Mouse (Mus musculus) heart, embryonic 16.5 days (tissue): Measurements from ENCODE around the gene Axl. TPM values are rescaled to one million over a fixed set of nuclear protein-coding genes. Genes with fewer than 3 reads are reported as not detected.
"Not testable (repeated sequence)": the region's sequence is repeated elsewhere in the genome, so short reads cannot be mapped to it uniquely, and the experiment has no call there.

ENCODE experiments used
- ATAC-seq: fragments of 200-750 bp; cut with Nextera tagmentation; replicated peaks from 2 replicates; pipeline ENCODE4 v1.8.0; 2017; ENCODE audit warnings: moderate number of reproducible peaks; ENCODE audit not compliant: insufficient read depth, low FRiP score; ENCODE audit errors: extremely low read depth
- H3K27ac ChIP-seq: fragments of 300-500 bp; sonication (generic); 2 replicates; pipeline ENCODE4 v1.5.1; 2014; ENCODE audit warnings: mild to moderate bottlenecking, low read length, control low read depth, moderate library complexity
- H3K27me3 ChIP-seq: fragments of 300-500 bp; sonication (generic); 2 replicates; pipeline ENCODE4 v1.6.1; 2014; ENCODE audit warnings: low read length, mixed read lengths; ENCODE audit not compliant: control insufficient read depth, insufficient read depth
- H3K36me3 ChIP-seq: fragments of 300-500 bp; sonication (generic); 2 replicates; pipeline ENCODE4 v1.6.1; 2014; ENCODE audit not compliant: control insufficient read depth, insufficient read depth
- H3K4me1 ChIP-seq: fragments of 300-500 bp; sonication (generic); 2 replicates; pipeline ENCODE4 v1.6.1; 2014; ENCODE audit warnings: low read length, mixed read lengths; ENCODE audit not compliant: control insufficient read depth, insufficient read depth
- H3K4me2 ChIP-seq: fragments of 300-500 bp; sonication (generic); 2 replicates; pipeline ENCODE4 v1.6.1; 2014; ENCODE audit warnings: low read depth, mild to moderate bottlenecking, control low read depth, low read length
- H3K4me3 ChIP-seq: fragments of 300-500 bp; sonication (generic); 2 replicates; pipeline ENCODE4 v1.5.1; 2014; ENCODE audit warnings: mild to moderate bottlenecking, control low read depth, low read length
- H3K9ac ChIP-seq: fragments of 300-500 bp; sonication (generic); 2 replicates; pipeline ENCODE4 v1.6.1; 2014; ENCODE audit warnings: low read length, control low read depth
- H3K9me3 ChIP-seq: fragments of 300-500 bp; sonication (generic); replicated peaks from 2 replicates; pipeline ENCODE4 v1.6.1; 2016; ENCODE audit warnings: low read length; ENCODE audit not compliant: control insufficient read depth
- WGBS: fragments of 180-500 bp; shearing (Covaris S2); extraction: QIAGEN DNeasy Blood & Tissue Kit; methylation state at CpG from one replicate; pipeline ENCODE4 v1.1.7; 2014; 5-methylcytosine and 5-hydroxymethylcytosine counted together
- polyA plus RNA-seq: library from polyadenylated mRNA; unstranded; fragments of >200 nt; fragmentation: Nextera tagmentation; extraction: Ambion mirVana; gene quantifications from 2 replicates; pipeline ENCODE4 v1.2.1, GENCODE M21; 2015

Axl gene
- polyA plus RNA-seq, 1 experiment from 2014 or later: 44.5 TPM

GRCm38 (mm10) chr7:25799369-25799768 lies 10.9 kb upstream of the Axl start:
- WGBS: 66% methylated on average over 1 of the region's 1 CpGs
- no peak overlapping the region for H3K4me2 ChIP-seq
- H3K27ac ChIP-seq: no peak overlapping the region
- H3K36me3 ChIP-seq: no peaks in the 10 kb centered on the region
- H3K9ac ChIP-seq: no peak overlapping the region
- no peak overlapping the region for H3K4me3 ChIP-seq
- no peak for ATAC-seq
- peaks cover 3% of the 10 kb centered on the region; the same call in 1 of the 2 replicates for H3K9me3 ChIP-seq
- H3K27me3 ChIP-seq: no peaks in the 10 kb centered on the region
- peaks cover 9% of the 10 kb centered on the region for H3K4me1 ChIP-seq

DNA sequence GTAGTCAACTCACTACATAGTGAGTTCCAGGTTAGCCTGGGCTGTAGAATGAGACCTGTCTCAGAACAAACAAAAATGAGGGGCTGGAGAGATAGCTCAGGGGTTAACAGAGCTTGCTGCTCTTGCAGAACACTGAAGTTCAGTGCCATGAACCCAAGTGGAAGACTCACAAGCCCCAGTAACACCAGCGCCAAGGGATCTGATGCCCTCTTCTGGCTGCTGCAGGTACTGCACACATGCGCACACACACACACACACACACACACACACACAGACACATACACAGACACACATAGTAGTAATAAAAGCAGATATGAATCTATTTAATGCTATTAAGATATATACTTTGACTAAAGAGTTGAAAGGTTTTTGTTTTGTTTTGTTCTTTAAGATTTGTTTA lies 10.0 kb upstream of the Axl start:
- no peak for ATAC-seq
- Histone ChIP-seq H3K9ac (no peak overlapping the region), H3K27me3 (no peaks in the 10 kb centered on the region), H3K36me3 (no peaks in the 10 kb centered on the region), H3K9me3 (peaks cover 3% of the 10 kb centered on the region; the same call in 1 of the 2 replicates), H3K4me3 (no peak overlapping the region), H3K27ac (no peak overlapping the region), H3K4me1 (peaks cover 9% of the 10 kb centered on the region), H3K4me2 (no peak overlapping the region)
- 75% methylated on average over 2 of the region's 2 CpGs for WGBS

GRCm38 (mm10) chr7:25794775-25795174 lies 6.3 kb upstream of the Axl start:
- 72% methylated on average over 8 of the region's 8 CpGs for WGBS
- no peak for ATAC-seq

DNA sequence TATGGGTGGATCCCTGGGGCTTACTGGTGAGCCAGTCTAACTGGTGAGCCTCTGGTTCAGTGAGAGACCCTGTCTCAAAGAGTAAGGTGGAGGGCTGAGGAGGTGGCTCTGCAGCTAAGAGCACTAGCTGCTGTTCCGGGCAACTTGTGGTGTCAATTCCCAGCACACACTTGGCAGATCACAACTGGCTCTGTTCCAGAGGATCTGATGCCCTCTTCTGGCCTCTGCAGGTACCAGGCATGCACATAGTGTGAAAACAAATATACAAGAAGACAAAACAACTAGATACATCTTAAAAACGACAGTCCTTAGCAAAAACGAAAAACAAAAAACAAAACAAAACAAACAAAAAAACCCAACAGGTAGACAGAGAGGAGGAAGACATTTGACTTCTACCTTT lies 5.2 kb upstream of the Axl start:
- Histone ChIP-seq H3K36me3 (no peaks in the 10 kb centered on the region), H3K9me3 (peaks cover 3% of the 10 kb centered on the region; the same call in 1 of the 2 replicates), H3K9ac (no peak overlapping the region), H3K4me1 (no peaks in the 10 kb centered on the region), H3K27me3 (no peaks in the 10 kb centered on the region), H3K27ac (no peak overlapping the region), H3K4me2 (no peak overlapping the region), H3K4me3 (no peak overlapping the region)
- WGBS: 50% methylated on average over 3 of the region's 3 CpGs
- no peak for ATAC-seq

More at GRCm38 (mm10) chr7:25794775-25795174, 6.3 kb upstream of the Axl start:
- H3K27ac ChIP-seq: no peak overlapping the region
- no peaks in the 10 kb centered on the region for H3K36me3 ChIP-seq
- H3K4me1 ChIP-seq: no peaks in the 10 kb centered on the region
- no peak overlapping the region for H3K9ac ChIP-seq
- H3K9me3 ChIP-seq: peaks cover 3% of the 10 kb centered on the region; the same call in 1 of the 2 replicates
- H3K4me3 ChIP-seq: no peak overlapping the region
- no peak overlapping the region for H3K4me2 ChIP-seq
- H3K27me3 ChIP-seq: no peaks in the 10 kb centered on the region

- H3K9ac ChIP-seq, H3K27me3 ChIP-seq, H3K27ac ChIP-seq, H3K9me3 ChIP-seq, ATAC-seq, H3K4me3 ChIP-seq, H3K4me2 ChIP-seq, H3K36me3 ChIP-seq, H3K4me1 ChIP-seq: not testable (repeated sequence)
- WGBS: 56% methylated on average over 9 of the region's 9 CpGs
These were observed 4.5 kb upstream of the Axl start for GRCm38 (mm10) chr7:25792966-25793365.

- peaks cover 15% of the 10 kb centered on the region for H3K4me1 ChIP-seq
- H3K9ac ChIP-seq: no peak overlapping the region
- no peak overlapping the region for H3K4me2 ChIP-seq
- H3K27me3 ChIP-seq: no peaks in the 10 kb centered on the region
- H3K4me3 ChIP-seq: no peak overlapping the region
- H3K27ac ChIP-seq: no peak overlapping the region
- no peaks in the 10 kb centered on the region for H3K36me3 ChIP-seq
- 60% methylated on average over 8 of the region's 8 CpGs for whole genome bisulfite sequencing
- H3K9me3 ChIP-seq: no peaks in the 10 kb centered on the region
- ATAC-seq: no peak
These were observed 2.1 kb upstream of the Axl start for GRCm38 (mm10) chr7:25790615-25791014.

DNA sequence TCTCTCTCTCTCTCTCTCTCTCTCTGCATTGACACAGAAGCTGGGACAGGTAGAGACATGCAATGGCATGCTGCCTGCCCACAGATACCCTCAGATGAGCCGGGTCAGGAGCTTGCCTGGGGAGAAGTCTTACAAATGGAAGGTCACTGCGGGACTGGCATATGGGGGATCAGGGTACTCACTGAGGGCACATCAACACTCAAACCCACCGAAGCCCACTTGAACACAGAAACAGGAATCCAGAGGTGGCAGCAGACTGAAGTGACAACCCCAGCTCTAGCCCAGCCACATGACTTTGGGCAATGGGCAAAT lies 580 bp upstream of the Axl start:
- peak overlapping the region; percentile 78 for H3K4me2 ChIP-seq
- peak overlapping the region; percentile 13; the same call in 1 of the 2 replicates for H3K4me3 ChIP-seq
- H3K27me3 ChIP-seq: no peaks in the 10 kb centered on the region
- no peak overlapping the region for H3K9ac ChIP-seq
- H3K9me3 ChIP-seq: no peaks in the 10 kb centered on the region
- peaks cover 15% of the 10 kb centered on the region for H3K4me1 ChIP-seq
- WGBS: 22% methylated on average over 3 of the region's 3 CpGs
- ATAC-seq: no peak
- no peak overlapping the region for H3K27ac ChIP-seq
- H3K36me3 ChIP-seq: no peaks in the 10 kb centered on the region

DNA sequence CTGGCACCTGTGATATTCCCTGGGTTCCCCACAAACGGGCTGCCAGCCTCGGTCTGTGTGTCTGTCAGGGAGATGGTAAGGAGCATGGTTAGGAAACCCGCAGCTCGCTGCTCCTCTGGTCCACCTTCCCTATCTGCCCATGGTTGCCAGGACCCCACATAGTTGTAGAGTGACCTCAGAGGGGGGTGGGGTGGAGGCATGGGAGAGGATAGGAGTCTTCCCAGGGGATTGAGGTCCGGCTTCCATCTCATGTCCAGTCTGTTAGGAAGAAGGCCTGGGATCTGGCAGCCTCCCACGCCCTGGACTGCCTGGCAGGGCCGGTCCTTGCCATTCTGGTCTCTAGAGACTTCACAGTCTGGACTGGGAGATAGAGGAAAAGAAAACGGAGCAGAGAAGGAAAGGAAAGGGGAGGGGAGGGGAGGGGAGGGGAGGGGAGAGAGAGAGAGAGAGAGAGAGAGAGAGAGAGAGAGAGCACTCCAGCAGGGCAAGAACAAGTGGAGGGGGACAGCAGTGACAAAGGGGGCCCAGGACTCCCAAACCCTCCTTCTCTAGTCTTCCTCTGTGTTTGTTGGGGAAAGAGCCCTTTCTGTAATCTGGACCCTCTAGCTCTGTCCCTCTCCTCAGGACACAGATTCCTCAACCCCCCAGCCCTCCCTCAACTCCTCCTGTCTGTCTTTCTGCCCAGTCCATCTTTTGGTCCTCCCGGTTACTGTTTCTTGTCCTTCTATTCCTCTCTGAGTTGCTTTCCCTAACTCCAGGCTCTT lies 867 bp downstream of the Axl start:
- no peaks in the 10 kb centered on the region for H3K9me3 ChIP-seq
- peaks cover 15% of the 10 kb centered on the region for H3K4me1 ChIP-seq
- H3K9ac ChIP-seq: peak overlapping the region; percentile 74
- 15% methylated on average over 9 of the region's 9 CpGs for WGBS
- no peaks in the 10 kb centered on the region for H3K27me3 ChIP-seq
- no peak for ATAC-seq
- H3K27ac ChIP-seq: peak overlapping the region; percentile 51; the same call in 1 of the 2 replicates
- H3K4me2 ChIP-seq: peak overlapping the region; percentile 78
- H3K4me3 ChIP-seq: peak overlapping the region; percentile 62
- no peaks in the 10 kb centered on the region for H3K36me3 ChIP-seq

GRCm38 (mm10) chr7:25786974-25787373 lies 1.5 kb downstream of the Axl start:
- Histone ChIP-seq H3K27me3 (no peaks in the 10 kb centered on the region), H3K4me2 (peak overlapping the region; percentile 78), H3K9ac (peak overlapping the region; percentile 54; the same call in 1 of the 2 replicates), H3K9me3 (no peaks in the 10 kb centered on the region), H3K27ac (no peak overlapping the region), H3K36me3 (no peaks in the 10 kb centered on the region), H3K4me3 (peak overlapping the region; percentile 62; the same call in 1 of the 2 replicates), H3K4me1 (peaks cover 18% of the 10 kb centered on the region)
- no peak for ATAC-seq
- WGBS: 36% methylated on average over 4 of the region's 4 CpGs
